Mouse (Mus musculus) thymus, postnatal 0 days (tissue): ENCODE results near the gene Fhl2. TPM values are rescaled to one million over a fixed set of nuclear protein-coding genes. Genes with fewer than 3 reads are reported as not detected.
"Not testable (repeated sequence)": the region's sequence is repeated elsewhere in the genome, so short reads cannot be mapped to it uniquely, and the experiment has no call there.

ENCODE experiments used
- DNase-seq: peaks from one replicate; pipeline ENCODE4 v3.0.0-alpha.2; 2015; ENCODE audit warnings: low spot score
- polyA plus RNA-seq: library from polyadenylated mRNA; unstranded; fragments of >200 nt; fragmentation: Nextera tagmentation; extraction: Ambion mirVana; gene quantifications from 2 replicates; pipeline ENCODE4 v1.2.1, GENCODE M21; 2015

Gene Fhl2
- polyA plus RNA-seq, 1 experiment from 2014 or later = 5.3 TPM

- DNase-seq = no peak
Observed at GRCm38 (mm10) chr1:43193423-43193822, 3.4 kb downstream of the Fhl2 start.

- DNase-seq = no peak
Observed at GRCm38 (mm10) chr1:43192471-43192870, 4.3 kb downstream of the Fhl2 start.

GRCm38 (mm10) chr1:43191078-43191477 lies 5.7 kb downstream of the Fhl2 start:
- no peak for DNase-seq

GRCm38 (mm10) chr1:43188893-43189292 lies 7.9 kb downstream of the Fhl2 start:
- DNase-seq = not testable (repeated sequence)

GRCm38 (mm10) chr1:43186334-43186733 lies 10.4 kb downstream of the Fhl2 start:
- no peak for DNase-seq

GRCm38 (mm10) chr1:43180912-43181311 lies 15.9 kb downstream of the Fhl2 start:
- no peak for DNase-seq

GRCm38 (mm10) chr1:43178780-43179179 lies 18.0 kb downstream of the Fhl2 start:
- no peak for DNase-seq

GRCm38 (mm10) chr1:43178378-43178777 lies 18.4 kb downstream of the Fhl2 start:
- no peak for DNase-seq

GRCm38 (mm10) chr1:43173283-43174226 lies 23.2 kb downstream of the Fhl2 start:
- DNase-seq = no peak

- no peak for DNase-seq
Observed at GRCm38 (mm10) chr1:43171816-43172215, 25.0 kb downstream of the Fhl2 start.

GRCm38 (mm10) chr1:43171093-43171492 lies 25.7 kb downstream of the Fhl2 start:
- DNase-seq = no peak

GRCm38 (mm10) chr1:43169661-43170060 lies 27.1 kb downstream of the Fhl2 start:
- no peak for DNase-seq

GRCm38 (mm10) chr1:43169227-43169626 lies 27.6 kb downstream of the Fhl2 start:
- DNase-seq = no peak

- peak; percentile 4 for DNase-seq
Observed at GRCm38 (mm10) chr1:43168618-43169017, 28.2 kb downstream of the Fhl2 start.

GRCm38 (mm10) chr1:43168026-43168425 lies 28.8 kb downstream of the Fhl2 start:
- DNase-seq = no peak

- no peak for DNase-seq
Observed at GRCm38 (mm10) chr1:43164582-43164981, 32.2 kb downstream of the Fhl2 start.

- DNase-seq = peak; percentile 49
Observed at GRCm38 (mm10) chr1:43163467-43164418, 33.0 kb downstream of the Fhl2 start.

- no peak for DNase-seq
Observed at GRCm38 (mm10) chr1:43163084-43163466, 33.7 kb downstream of the Fhl2 start.

- DNase-seq = no peak
Observed at GRCm38 (mm10) chr1:43162394-43162793, 34.4 kb downstream of the Fhl2 start.

- no peak for DNase-seq
Observed at GRCm38 (mm10) chr1:43159429-43159828, 37.4 kb downstream of the Fhl2 start.

GRCm38 (mm10) chr1:43157907-43158306 lies 38.9 kb downstream of the Fhl2 start:
- DNase-seq = no peak

- no peak for DNase-seq
Observed at GRCm38 (mm10) chr1:43154491-43154890, 42.3 kb downstream of the Fhl2 start.
